Mouse (Mus musculus): ENCODE measurements around the gene Lhfp. TPM values are rescaled to one million over a fixed set of nuclear protein-coding genes. Genes with fewer than 3 reads are reported as not detected.
"Not testable (repeated sequence)": the region's sequence is repeated elsewhere in the genome, so short reads cannot be mapped to it uniquely, and the experiment has no call there.

Lhfp gene
- total RNA-seq, 2 experiments from 2014 or later, result not detected

GRCm38 (mm10) chr3:53206509-53207224 lies 165.3 kb downstream of the Lhfp start:
- no peak for ATAC-seq (replicated peaks; ENCODE audit: poor library complexity, severe bottlenecking)

DNA sequence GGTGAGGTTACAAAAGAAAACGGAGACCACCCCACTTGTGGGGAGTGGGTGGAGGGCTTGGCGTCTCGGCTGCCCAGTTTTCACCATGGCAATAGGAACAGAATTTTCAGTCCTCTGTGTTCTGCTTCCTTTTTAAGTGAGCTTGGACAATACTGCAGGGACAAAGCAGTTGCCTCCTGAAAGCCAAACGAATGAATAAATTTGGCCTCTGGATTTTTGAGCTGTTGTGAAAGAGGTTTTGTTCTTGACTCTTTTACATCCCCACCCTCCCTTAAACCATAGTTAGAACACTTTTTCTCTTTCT lies 165.8 kb downstream of the Lhfp start:
- no peak for ATAC-seq (replicated peaks; ENCODE audit: poor library complexity, severe bottlenecking)

DNA sequence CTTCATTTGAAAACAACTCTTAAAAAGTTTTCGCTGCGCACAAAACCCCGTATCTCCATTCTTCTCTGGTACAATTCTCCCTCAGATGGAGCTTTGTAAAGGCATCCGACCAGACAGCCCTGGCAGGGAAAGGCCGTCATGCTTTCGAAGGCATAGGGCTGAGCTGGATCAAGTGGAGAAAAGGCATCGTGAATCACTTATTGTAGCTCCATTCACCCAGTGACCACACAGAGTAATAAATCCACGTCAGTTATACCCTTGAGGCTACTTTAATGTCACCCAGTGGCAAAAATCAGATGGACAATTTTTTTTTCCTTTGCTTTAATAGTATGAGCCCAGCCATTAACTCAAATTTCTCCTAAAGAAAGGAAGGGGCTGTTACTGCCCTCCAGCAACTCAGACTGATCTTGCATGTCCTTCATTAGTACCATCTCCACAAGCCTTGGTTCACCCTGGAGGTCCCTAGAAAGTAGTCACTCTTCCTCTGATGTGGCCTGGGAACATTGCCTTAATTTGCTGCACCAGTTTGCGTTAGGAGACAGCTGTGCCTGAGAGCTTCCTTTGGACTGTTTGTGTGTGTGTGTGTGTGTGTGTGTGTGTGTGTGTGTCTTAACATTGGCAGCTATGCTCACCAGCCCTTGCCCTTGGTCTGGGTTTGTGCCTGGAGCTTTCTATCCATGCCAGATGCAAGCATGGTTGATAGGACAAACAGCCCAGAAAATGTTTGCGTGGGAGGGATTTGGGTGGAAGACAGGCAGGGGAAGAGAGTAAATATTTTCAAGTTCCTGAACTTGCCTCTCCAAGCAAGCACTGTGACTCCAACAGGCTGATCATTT lies 169.6 kb downstream of the Lhfp start:
- ATAC-seq (replicated peaks; ENCODE audit: poor library complexity, severe bottlenecking), result no peak

- ATAC-seq (replicated peaks; ENCODE audit: poor library complexity, severe bottlenecking), result no peak
Measured at GRCm38 (mm10) chr3:53212599-53212998, 171.3 kb downstream of the Lhfp start.

DNA sequence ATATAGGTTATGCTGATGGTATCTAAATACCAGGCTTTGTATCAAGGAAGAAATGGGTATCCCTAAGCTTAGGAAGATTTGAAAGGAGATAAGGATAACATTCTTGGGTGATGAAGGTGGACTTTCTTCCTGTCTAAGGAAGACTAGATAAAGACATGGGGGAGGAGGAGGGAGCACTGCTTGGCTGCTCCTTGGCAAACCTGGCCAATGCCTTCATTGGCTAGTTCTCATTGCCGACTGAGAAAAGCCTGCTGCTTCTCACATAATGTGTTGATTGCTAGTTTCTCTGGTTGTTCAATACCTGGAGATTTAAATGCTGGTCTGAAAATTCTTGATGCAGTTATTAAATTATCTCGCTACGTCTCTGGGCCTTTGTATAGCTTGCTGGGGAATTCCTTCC lies 172.0 kb downstream of the Lhfp start:
- ATAC-seq (replicated peaks; ENCODE audit: poor library complexity, severe bottlenecking), result no peak

DNA sequence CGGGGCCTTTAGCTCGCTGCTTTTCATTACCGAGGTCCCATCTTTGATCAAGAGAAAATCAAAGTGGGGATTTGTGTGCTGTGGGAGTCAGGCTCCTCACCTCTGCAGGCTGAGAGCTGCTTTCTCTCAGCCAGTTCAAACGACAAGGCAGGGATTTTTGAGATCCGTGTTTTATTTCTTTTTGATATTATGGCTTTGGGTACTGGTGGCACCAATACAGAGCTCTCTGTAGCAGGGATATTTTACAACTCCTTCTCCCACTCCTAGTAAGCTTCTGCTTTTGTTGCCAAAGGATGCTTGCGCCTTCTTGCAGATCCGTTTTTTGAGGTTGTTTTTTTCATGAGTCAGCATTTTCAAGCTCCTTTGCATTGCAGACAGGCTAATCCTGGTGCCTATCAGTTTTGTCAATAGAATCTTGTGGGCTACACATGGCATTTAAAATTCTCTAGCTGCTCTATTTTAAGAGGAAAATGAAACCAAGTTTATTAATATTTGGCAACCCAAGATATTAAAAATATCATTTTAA lies 172.5 kb downstream of the Lhfp start:
- ATAC-seq (replicated peaks; ENCODE audit: poor library complexity, severe bottlenecking), result no peak

- ATAC-seq (replicated peaks; ENCODE audit: poor library complexity, severe bottlenecking), result no peak
Measured at GRCm38 (mm10) chr3:53214386-53214785, 173.1 kb downstream of the Lhfp start.

- no peak for ATAC-seq (replicated peaks; ENCODE audit: poor library complexity, severe bottlenecking)
Measured at GRCm38 (mm10) chr3:53217697-53218096, 176.4 kb downstream of the Lhfp start.

GRCm38 (mm10) chr3:53221531-53222272 lies 180.4 kb downstream of the Lhfp start:
- ATAC-seq (replicated peaks; ENCODE audit: poor library complexity, severe bottlenecking), result no peak

- ATAC-seq (replicated peaks; ENCODE audit: poor library complexity, severe bottlenecking), result no peak
Measured at GRCm38 (mm10) chr3:53224141-53224540, 182.8 kb downstream of the Lhfp start.

GRCm38 (mm10) chr3:53225774-53226173 lies 184.4 kb downstream of the Lhfp start:
- ATAC-seq (replicated peaks; ENCODE audit: poor library complexity, severe bottlenecking), result no peak

DNA sequence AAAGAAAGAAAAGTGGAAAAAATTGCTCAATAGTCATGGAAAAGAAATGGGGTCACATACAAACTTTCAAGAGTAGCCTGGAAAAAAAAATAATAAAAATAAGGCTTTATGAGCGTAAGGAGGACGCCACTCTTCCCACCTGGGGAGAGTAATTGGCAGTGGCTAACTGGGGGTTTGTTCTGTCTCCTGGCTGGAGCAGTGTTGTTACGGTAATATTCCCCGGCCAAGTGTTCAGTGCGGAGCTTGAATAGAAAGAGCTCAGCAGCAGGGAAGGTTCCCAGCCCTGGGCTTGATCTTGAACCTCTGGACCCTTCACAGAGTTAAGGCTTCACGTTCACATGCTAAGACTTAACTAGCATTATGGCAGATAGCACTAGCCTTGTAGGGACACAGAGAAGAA lies 184.9 kb downstream of the Lhfp start:
- no peak for ATAC-seq (replicated peaks; ENCODE audit: poor library complexity, severe bottlenecking)

DNA sequence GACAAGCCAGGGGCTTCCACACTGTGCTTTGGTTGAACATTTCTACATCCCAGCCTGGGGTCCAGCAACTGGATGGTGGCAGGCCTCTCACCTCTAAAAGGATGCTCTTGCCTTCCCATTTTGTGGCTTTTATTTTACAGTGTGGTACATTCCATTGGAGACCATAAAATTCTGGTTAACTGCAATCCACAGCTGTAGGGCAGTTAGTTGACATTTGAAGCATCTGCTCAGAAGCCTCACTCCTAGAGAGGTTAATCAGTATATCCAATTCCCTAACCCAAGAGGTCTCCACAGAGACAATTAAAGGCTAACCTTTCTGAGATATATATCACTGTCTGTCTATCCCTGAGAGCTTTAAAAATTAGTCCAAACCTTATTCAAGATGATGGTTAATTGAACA lies 186.5 kb downstream of the Lhfp start:
- no peak for ATAC-seq (replicated peaks; ENCODE audit: poor library complexity, severe bottlenecking)

- no peak for ATAC-seq (replicated peaks; ENCODE audit: poor library complexity, severe bottlenecking)
Measured at GRCm38 (mm10) chr3:53230562-53230961, 189.2 kb downstream of the Lhfp start.

DNA sequence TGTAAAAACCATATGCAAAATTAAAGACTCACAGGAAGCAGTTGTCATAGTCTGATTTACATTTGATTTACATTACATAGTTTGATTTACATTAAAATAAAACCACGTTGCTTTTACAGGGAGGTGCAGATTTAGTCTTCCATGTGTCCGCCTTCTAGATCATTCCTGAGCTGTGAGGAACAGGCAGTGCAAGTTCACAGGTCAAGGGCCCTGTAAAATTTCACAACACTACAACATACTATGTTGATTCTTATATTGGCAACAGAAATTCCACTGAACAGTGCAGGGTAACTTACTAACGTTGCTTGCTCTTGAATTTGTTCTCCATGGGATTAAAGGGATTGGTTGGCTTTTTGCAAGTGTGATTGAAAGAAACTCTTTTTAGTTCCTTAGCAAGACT lies 189.8 kb downstream of the Lhfp start:
- ATAC-seq (replicated peaks; ENCODE audit: poor library complexity, severe bottlenecking), result no peak

DNA sequence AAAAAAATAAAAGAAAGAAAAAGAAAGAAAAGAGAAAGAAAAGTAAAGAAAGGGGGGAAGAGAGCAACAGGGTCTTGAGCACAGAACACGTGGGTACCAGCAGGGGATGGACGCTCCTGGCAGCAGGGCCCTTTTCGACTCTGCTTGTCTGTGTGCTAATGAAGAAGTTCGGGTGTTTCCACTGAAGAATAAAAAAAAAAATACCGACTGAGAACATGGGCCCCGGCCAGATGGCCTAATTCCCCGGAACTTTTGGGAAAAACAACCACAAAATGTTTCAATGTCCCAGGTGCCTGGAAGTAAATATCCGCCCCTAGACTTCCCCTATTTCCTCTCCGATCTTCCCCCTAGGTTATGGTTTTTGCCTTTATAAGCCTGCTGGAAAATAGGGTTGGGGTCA lies 191.1 kb downstream of the Lhfp start:
- not testable (repeated sequence) for ATAC-seq (replicated peaks; ENCODE audit: poor library complexity, severe bottlenecking)

GRCm38 (mm10) chr3:53234689-53235088 lies 193.4 kb downstream of the Lhfp start:
- no peak for ATAC-seq (replicated peaks; ENCODE audit: poor library complexity, severe bottlenecking)

GRCm38 (mm10) chr3:53236471-53236870 lies 195.1 kb downstream of the Lhfp start:
- no peak for ATAC-seq (replicated peaks; ENCODE audit: poor library complexity, severe bottlenecking)

GRCm38 (mm10) chr3:53240150-53240549 lies 198.8 kb downstream of the Lhfp start:
- no peak for ATAC-seq (replicated peaks; ENCODE audit: poor library complexity, severe bottlenecking)

GRCm38 (mm10) chr3:53245571-53246208 lies 204.4 kb downstream of the Lhfp start:
- no peak for ATAC-seq (replicated peaks; ENCODE audit: poor library complexity, severe bottlenecking)
